In genomic region chr8:6572066-6572665, GRCm38 (mm10) we compare ENCODE assay signal across 9 mouse cellular contexts.
DNase-seq lines count a peak whose midpoint lies in the region; ATAC-seq and TF ChIP-seq lines count a peak whose summit lies in the region.
"Had no signal": no experiment of that assay in that cellular context is flagged by ENCODE, and none has a peak within 500 bp of the region (broad histone marks: within the 10 kb centered on the region; RNA-seq: fewer than 3 reads in every experiment).

No protein-coding gene starts in this region.

- no peaks in the 10 kb centered on the region for H3K4me1 ChIP-seq in bone marrow macrophage, adult 2 months (ENCODE audit: control insufficient read depth, insufficient read depth, low read length)
- peaks cover 7% of the 10 kb centered on the region; the same call in 1 of the 2 replicates for H3K4me1 ChIP-seq in forebrain, embryonic 10.5 days
- H3K4me1 ChIP-seq in heart, postnatal 0 days (ENCODE audit: control insufficient read depth, insufficient read depth): no peaks in the 10 kb centered on the region
- no peaks in the 10 kb centered on the region for H3K4me1 ChIP-seq in lung, embryonic 15.5 days

- H3K27me3 ChIP-seq in forebrain, embryonic 10.5 days (ENCODE audit: poor library complexity, severe bottlenecking): no peaks in the 10 kb centered on the region
- H3K27me3 ChIP-seq in heart, postnatal 0 days (ENCODE audit: control insufficient read depth, insufficient read depth, low read length): no peaks in the 10 kb centered on the region
- no peaks in the 10 kb centered on the region for H3K27me3 ChIP-seq in lung, embryonic 15.5 days

- 44% methylated on average over 9 of the region's 9 CpGs for WGBS in forebrain, embryonic 10.5 days
- WGBS in heart, postnatal 0 days: 27% methylated on average over 9 of the region's 9 CpGs
- WGBS in lung, embryonic 15.5 days: 16% methylated on average over 9 of the region's 9 CpGs

- H3K36me3 ChIP-seq in forebrain, embryonic 10.5 days (replicated peaks): no peaks in the 10 kb centered on the region
- no peaks in the 10 kb centered on the region for H3K36me3 ChIP-seq in heart, postnatal 0 days (replicated peaks; ENCODE audit: control insufficient read depth, insufficient read depth, low read length)
- H3K36me3 ChIP-seq in lung, embryonic 15.5 days: no peaks in the 10 kb centered on the region

- no peak for TF ChIP-seq POLR2A in bone marrow macrophage, adult 2 months (IDR thresholded peaks at IDR 0.05; ENCODE audit: borderline replicate concordance, low read depth, low read length)

- H3K9ac ChIP-seq in heart, postnatal 0 days (replicated peaks; ENCODE audit: low read depth, low read length): no peak overlapping the region
- H3K9ac ChIP-seq in lung, embryonic 15.5 days: no peak overlapping the region

- peak; percentile 25 for DNase-seq in ES-CJ7 (ENCODE audit: low read depth, low spot score)
- DNase-seq in forebrain, embryonic 10.5 days (ENCODE audit: extremely low spot score, low spot score): peak; percentile 84
- peak; percentile 33 for DNase-seq in heart, postnatal 0 days (ENCODE audit: low spot score)
- DNase-seq in layer of hippocampus, adult 11-12 months (ENCODE audit: low spot score): peak; percentile 83
- DNase-seq in retina, postnatal 7 days (ENCODE audit: low read depth, low spot score): peak; percentile 66
- peak; percentile 81 for DNase-seq in thymus, postnatal 4 days

- H3K27ac ChIP-seq in bone marrow macrophage, adult 2 months (ENCODE audit: insufficient read depth, low read depth, low read length): no peak overlapping the region
- H3K27ac ChIP-seq in forebrain, embryonic 10.5 days: no peak overlapping the region
- no peak overlapping the region for H3K27ac ChIP-seq in heart, postnatal 0 days (ENCODE audit: low read depth)
- no peak overlapping the region for H3K27ac ChIP-seq in lung, embryonic 15.5 days
- H3K27ac ChIP-seq: macrophage had no signal

- no peak overlapping the region for H3K4me3 ChIP-seq in bone marrow macrophage, adult 2 months (ENCODE audit: insufficient read depth, low read length)
- H3K4me3 ChIP-seq in forebrain, embryonic 10.5 days: no peak overlapping the region
- H3K4me3 ChIP-seq in heart, postnatal 0 days (ENCODE audit: low read depth, low read length): no peak overlapping the region
- H3K4me3 ChIP-seq in lung, embryonic 15.5 days: no peak overlapping the region

- peak overlapping the region; percentile 15; the same call in 1 of the 2 replicates for H3K4me2 ChIP-seq in heart, postnatal 0 days (ENCODE audit: low read depth, low read length)
- peak overlapping the region; percentile 25; the same call in 1 of the 2 replicates for H3K4me2 ChIP-seq in lung, embryonic 15.5 days

- TF ChIP-seq CTCF in bone marrow macrophage, adult 2 months (IDR thresholded peaks at IDR 0.05; ENCODE audit: low read depth, low read length): peak; percentile 70
- TF ChIP-seq CTCF in heart, postnatal 0 days (IDR thresholded peaks at IDR 0.05; ENCODE audit: low read depth): peak; percentile 72

- TF ChIP-seq EP300 in heart, postnatal 0 days (IDR thresholded peaks at IDR 0.05; ENCODE audit: low read depth): no peak

- H3K9me3 ChIP-seq in forebrain, embryonic 10.5 days: no peaks in the 10 kb centered on the region
- no peaks in the 10 kb centered on the region for H3K9me3 ChIP-seq in heart, postnatal 0 days (replicated peaks; ENCODE audit: control insufficient read depth, low read length)
- no peaks in the 10 kb centered on the region for H3K9me3 ChIP-seq in lung, embryonic 15.5 days

- no peak for ATAC-seq in heart, postnatal 0 days (ENCODE audit: insufficient read depth, low read depth)
- no peak; the same call in 1 of the 2 replicates for ATAC-seq in lung, embryonic 15.5 days (ENCODE audit: borderline replicate concordance, extremely low read depth, low FRiP score, low TSS enrichment)

Comparison
In these comparisons a context has a peak if more than half of its experiments do, and no peak if none do; other contexts are left out.
1. DNase-seq: peak in every context shown above with its lines; median percentile 84 in forebrain, embryonic 10.5 days; 83 in layer of hippocampus, adult 11-12 months; 81 in thymus, postnatal 4 days; 66 in retina, postnatal 7 days; 33 in heart, postnatal 0 days; 25 in ES-CJ7.